In genomic region chr12:97872391-97872790, GRCm38 (mm10) we compare ENCODE assay signal across 8 mouse cellular contexts.
DNase-seq lines count a peak whose midpoint lies in the region; ATAC-seq lines count a peak whose summit lies in the region.

No protein-coding gene starts in this region.

- H3K4me3 ChIP-seq in forebrain, embryonic 15.5 days, result no peak overlapping the region
- no peak overlapping the region for H3K4me3 ChIP-seq in hindbrain, embryonic 16.5 days (ENCODE audit: low read length)
- H3K4me3 ChIP-seq in midbrain, embryonic 11.5 days (ENCODE audit: low read depth, low read length), result no peak overlapping the region

- no peak overlapping the region for H3K9ac ChIP-seq in forebrain, embryonic 15.5 days (replicated peaks)
- H3K9ac ChIP-seq in hindbrain, embryonic 16.5 days (ENCODE audit: low read depth, low read length), result no peak overlapping the region
- H3K9ac ChIP-seq in midbrain, embryonic 11.5 days (ENCODE audit: low read length), result no peak overlapping the region

- H3K36me3 ChIP-seq in forebrain, embryonic 15.5 days, result no peaks in the 10 kb centered on the region
- no peaks in the 10 kb centered on the region for H3K36me3 ChIP-seq in hindbrain, embryonic 16.5 days (ENCODE audit: control insufficient read depth, insufficient read depth, low read length)
- no peaks in the 10 kb centered on the region for H3K36me3 ChIP-seq in midbrain, embryonic 11.5 days (ENCODE audit: control insufficient read depth, insufficient read depth, low read length)

- peak; percentile 19 for DNase-seq in heart, adult 8-10 months (ENCODE audit: low spot score)
- DNase-seq in heart, postnatal 25 days (ENCODE audit: low spot score), result no peak
- DNase-seq in c-Kit-positive CD71-positive TER-119-positive erythroid progenitor cells, embryonic 14.5 days (ENCODE audit: low spot score), result peak; percentile 36
- DNase-seq in left cerebral cortex, adult 8-10 months (ENCODE audit: low spot score in 2 of 2), result peak; percentile 35 to 62
- peak; percentile 95 for DNase-seq in midbrain, embryonic 11.5 days (ENCODE audit: low spot score, missing footprints)
- peak; percentile 48 for DNase-seq in telencephalon, adult 2 months (ENCODE audit: low read depth, low spot score)

- peak; percentile 81 for ATAC-seq in forebrain, embryonic 15.5 days (replicated peaks)
- peak; percentile 76 for ATAC-seq in hindbrain, embryonic 16.5 days
- ATAC-seq in midbrain, embryonic 11.5 days (ENCODE audit: low FRiP score), result peak; percentile 80

- no peak overlapping the region for H3K27ac ChIP-seq in forebrain, embryonic 15.5 days (replicated peaks)
- no peak overlapping the region for H3K27ac ChIP-seq in hindbrain, embryonic 16.5 days (ENCODE audit: low read depth, low read length)
- H3K27ac ChIP-seq in midbrain, embryonic 11.5 days (ENCODE audit: low read depth, low read length), result no peak overlapping the region

- no peaks in the 10 kb centered on the region for H3K27me3 ChIP-seq in forebrain, embryonic 15.5 days
- no peaks in the 10 kb centered on the region for H3K27me3 ChIP-seq in hindbrain, embryonic 16.5 days (replicated peaks; ENCODE audit: control insufficient read depth, insufficient read depth, low read length)
- H3K27me3 ChIP-seq in midbrain, embryonic 11.5 days (ENCODE audit: control insufficient read depth, insufficient read depth, low read length), result no peaks in the 10 kb centered on the region

- no peak overlapping the region for H3K4me2 ChIP-seq in forebrain, embryonic 15.5 days (replicated peaks)
- no peak overlapping the region for H3K4me2 ChIP-seq in hindbrain, embryonic 16.5 days (ENCODE audit: low read length)
- H3K4me2 ChIP-seq in midbrain, embryonic 11.5 days, result no peak overlapping the region

- 7% methylated on average over 2 of the region's 2 CpGs for WGBS in forebrain, embryonic 15.5 days
- 22% methylated on average over 2 of the region's 2 CpGs for WGBS in hindbrain, embryonic 16.5 days
- WGBS in midbrain, embryonic 11.5 days, result 8% methylated on average over 2 of the region's 2 CpGs

- no peaks in the 10 kb centered on the region for H3K9me3 ChIP-seq in forebrain, embryonic 15.5 days
- H3K9me3 ChIP-seq in hindbrain, embryonic 16.5 days (ENCODE audit: control insufficient read depth, low read length), result no peaks in the 10 kb centered on the region
- no peaks in the 10 kb centered on the region for H3K9me3 ChIP-seq in midbrain, embryonic 11.5 days (ENCODE audit: control insufficient read depth, low read length)

- intact Hi-C loops in heart, postnatal 25 days (cut with DNase I), result loop anchor here (5.0 kb wide), 1 partner anchor 310 kb away; no protein-coding TSS in a partner anchor

- no peaks in the 10 kb centered on the region for H3K4me1 ChIP-seq in forebrain, embryonic 15.5 days
- H3K4me1 ChIP-seq in hindbrain, embryonic 16.5 days (ENCODE audit: control insufficient read depth, insufficient read depth, low read depth, low read length), result no peaks in the 10 kb centered on the region
- no peaks in the 10 kb centered on the region for H3K4me1 ChIP-seq in midbrain, embryonic 11.5 days (ENCODE audit: control insufficient read depth, insufficient read depth, low read length)
